Mouse (Mus musculus) E14TG2a.4 (cell line): ENCODE data around the gene Pde4d.

Experiments
- H3K27me3 ChIP-seq: 2 replicates; pipeline ENCODE4 v1.6.1; 2014; ENCODE audit warnings: low read length, control low read depth; ENCODE audit not compliant: insufficient read depth
- H3K36me3 ChIP-seq: 2 replicates; pipeline ENCODE4 v1.6.1; 2014; ENCODE audit warnings: low read length, control low read depth; ENCODE audit not compliant: insufficient read depth
- H3K4me1 ChIP-seq: replicated peaks from 2 replicates; pipeline ENCODE4 v1.6.1; 2014; ENCODE audit warnings: low read depth, low read length, control low read depth
- H3K4me3 ChIP-seq: replicated peaks from 2 replicates; pipeline ENCODE4 v1.5.1; 2014; ENCODE audit warnings: mild to moderate bottlenecking, low read length
- H3K9me3 ChIP-seq: 2 replicates; pipeline ENCODE4 v1.6.1; 2014; ENCODE audit warnings: low read length, control low read depth
- CTCF ChIP-seq: conservative IDR thresholded peaks from 2 replicates; pipeline ENCODE4 v1.5.1; 2014; ENCODE audit warnings: low read length
- NANOG ChIP-seq: IDR thresholded peaks from 2 replicates; pipeline ENCODE4 v1.6.1; 2014; ENCODE audit warnings: borderline replicate concordance, low read length, mixed read lengths
- POU5F1 ChIP-seq: IDR thresholded peaks from 2 replicates; pipeline ENCODE4 v1.6.1; 2014; ENCODE audit warnings: low read length, borderline replicate concordance

The Pde4d gene

DNA sequence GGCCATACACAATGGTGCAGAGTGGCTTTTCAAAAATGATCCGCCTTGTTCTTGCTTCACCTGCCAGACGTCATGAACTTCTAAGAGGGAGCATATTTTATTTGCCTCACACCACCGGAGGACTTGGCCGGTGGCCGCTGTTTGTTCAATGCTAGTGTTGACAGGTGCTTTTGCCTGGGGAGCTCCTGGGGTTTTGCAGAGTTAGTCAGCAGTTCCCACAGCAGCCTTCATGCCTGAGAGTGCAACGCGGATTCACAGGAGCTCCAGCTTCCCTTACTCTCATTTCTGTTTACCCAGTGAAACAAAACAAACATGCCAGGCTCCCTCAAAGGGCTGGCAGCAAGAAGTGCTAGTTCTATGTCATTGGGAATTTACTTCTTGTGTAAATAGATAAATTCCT is 1031.7 kb downstream of the Pde4d start:
- Histone ChIP-seq H3K27me3 (no peaks in the 10 kb centered on the region), H3K36me3 (no peaks in the 10 kb centered on the region), H3K4me1 (peaks cover 10% of the 10 kb centered on the region), H3K4me3 (no peak overlapping the region), H3K9me3 (no peaks in the 10 kb centered on the region)
- TF ChIP-seq CTCF, result no peak

- no peak for TF ChIP-seq NANOG
- TF ChIP-seq CTCF, result no peak
- TF ChIP-seq POU5F1, result no peak
- Histone ChIP-seq H3K27me3 (no peaks in the 10 kb centered on the region), H3K4me3 (no peak overlapping the region), H3K9me3 (no peaks in the 10 kb centered on the region), H3K4me1 (0 out of 2 replicates have a peak, but pooled peaks cover 2% of the 10 kb centered on the region), H3K36me3 (no peaks in the 10 kb centered on the region)
Measured at GRCm38 (mm10) chr13:109486166-109486565, 1036.4 kb downstream of the Pde4d start.

DNA sequence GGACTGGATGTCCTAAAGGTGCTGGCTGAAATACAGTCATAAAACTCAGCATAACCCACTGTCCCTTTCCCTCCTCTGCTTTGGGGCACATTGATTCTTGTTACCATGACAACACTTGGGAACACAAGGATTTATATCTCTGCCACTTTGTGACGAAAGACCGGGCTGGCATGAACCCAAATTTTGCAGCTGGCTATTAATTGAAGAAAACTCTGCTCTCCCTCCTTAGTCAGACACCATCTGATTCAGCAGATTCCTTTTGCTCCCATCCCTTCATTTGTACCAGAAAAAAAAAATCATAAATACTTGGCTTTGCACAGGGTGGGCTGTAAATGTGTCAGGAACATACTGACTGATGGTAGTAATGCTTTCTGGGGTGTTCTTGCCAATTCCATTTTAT is 1037.6 kb downstream of the Pde4d start:
- Histone ChIP-seq H3K4me3 (no peak overlapping the region), H3K36me3 (no peaks in the 10 kb centered on the region), H3K9me3 (no peaks in the 10 kb centered on the region), H3K27me3 (no peaks in the 10 kb centered on the region), H3K4me1 (0 out of 2 replicates have a peak, but pooled peaks cover 2% of the 10 kb centered on the region)
- no peak for TF ChIP-seq POU5F1

- H3K36me3 ChIP-seq, result no peaks in the 10 kb centered on the region
- no peaks in the 10 kb centered on the region for H3K4me1 ChIP-seq
- TF ChIP-seq POU5F1, result no peak
- H3K27me3 ChIP-seq, result no peaks in the 10 kb centered on the region
- no peak overlapping the region for H3K4me3 ChIP-seq
- no peaks in the 10 kb centered on the region for H3K9me3 ChIP-seq
Measured at GRCm38 (mm10) chr13:109490853-109491252, 1041.1 kb downstream of the Pde4d start.

DNA sequence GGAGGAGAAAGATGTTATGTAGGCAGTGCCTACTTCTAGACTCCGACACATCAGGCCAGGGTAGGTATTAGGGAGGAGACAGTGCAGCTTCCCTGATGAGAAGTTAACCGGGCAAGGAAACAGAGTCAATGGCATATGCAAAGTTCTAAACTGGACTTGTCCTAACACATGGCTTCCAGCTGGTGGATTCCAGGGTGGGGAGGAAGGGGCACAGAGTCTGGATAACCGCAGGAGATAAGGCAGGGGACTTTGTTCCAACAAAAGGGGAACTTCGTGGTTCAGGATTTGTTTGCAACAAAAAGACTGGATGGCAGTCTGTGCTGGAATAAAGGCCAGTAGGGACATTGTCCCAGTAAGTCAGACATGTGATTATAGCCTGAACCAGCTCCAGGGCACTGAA is 1042.1 kb downstream of the Pde4d start:
- H3K4me1 ChIP-seq, result no peaks in the 10 kb centered on the region
- H3K9me3 ChIP-seq, result no peaks in the 10 kb centered on the region
- H3K27me3 ChIP-seq, result no peaks in the 10 kb centered on the region

DNA sequence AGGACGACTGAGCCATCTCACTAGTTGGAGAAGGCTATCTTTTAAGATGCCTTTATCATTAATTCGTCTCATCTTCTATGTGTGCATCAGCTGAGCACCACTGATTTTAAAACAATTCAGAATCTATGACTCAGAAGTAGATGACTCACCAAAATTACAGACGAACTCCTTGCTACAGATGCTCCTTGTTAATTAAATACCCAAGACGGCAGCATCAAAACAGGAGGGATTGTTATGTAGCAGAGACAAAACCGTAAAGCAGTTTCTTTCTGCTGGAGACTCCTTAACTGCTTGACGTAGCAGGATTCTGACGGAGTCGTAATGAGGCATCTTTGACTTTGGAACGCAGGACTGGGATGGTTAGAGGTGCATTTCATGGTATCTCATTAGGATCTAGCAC is 1050.6 kb downstream of the Pde4d start:
- Histone ChIP-seq H3K9me3 (no peaks in the 10 kb centered on the region), H3K4me3 (no peak overlapping the region), H3K36me3 (no peaks in the 10 kb centered on the region), H3K27me3 (no peaks in the 10 kb centered on the region), H3K4me1 (no peaks in the 10 kb centered on the region)
- TF ChIP-seq CTCF (no peak), POU5F1 (no peak), NANOG (no peak)

More for the DNA sequence above, 1042.1 kb downstream of the Pde4d start:
- Histone ChIP-seq H3K4me3 (no peak overlapping the region), H3K36me3 (no peaks in the 10 kb centered on the region)
- TF ChIP-seq POU5F1 (no peak), CTCF (no peak), NANOG (no peak)

GRCm38 (mm10) chr13:109502796-109503195 is 1053.0 kb downstream of the Pde4d start:
- H3K36me3 ChIP-seq, result no peaks in the 10 kb centered on the region
- no peaks in the 10 kb centered on the region for H3K9me3 ChIP-seq
- no peak overlapping the region for H3K4me3 ChIP-seq
- H3K4me1 ChIP-seq, result no peaks in the 10 kb centered on the region
- no peak for TF ChIP-seq POU5F1
- TF ChIP-seq NANOG, result no peak
- TF ChIP-seq CTCF, result no peak
- H3K27me3 ChIP-seq, result no peaks in the 10 kb centered on the region

DNA sequence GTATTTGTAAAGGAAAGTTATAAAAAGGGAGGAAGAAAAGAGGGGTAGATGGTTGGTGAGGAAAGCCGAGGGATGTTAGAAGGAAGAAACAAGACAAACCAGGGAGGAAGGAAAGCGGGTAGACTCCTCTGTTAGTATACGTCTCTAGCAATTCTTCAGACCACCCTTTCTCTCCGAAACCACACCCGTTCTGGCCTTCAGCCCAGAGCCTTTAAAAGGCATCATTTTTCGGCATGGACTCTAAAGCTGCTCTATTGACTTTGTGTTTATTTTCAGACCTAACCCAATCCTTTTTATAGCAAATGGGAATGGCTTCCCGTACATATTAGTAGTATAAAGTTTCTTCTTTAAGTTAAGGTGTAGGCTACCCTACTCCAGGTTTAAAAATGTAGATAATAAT is 1057.0 kb downstream of the Pde4d start:
- H3K4me1 ChIP-seq, result no peaks in the 10 kb centered on the region
- no peaks in the 10 kb centered on the region for H3K27me3 ChIP-seq
- TF ChIP-seq CTCF (no peak), POU5F1 (no peak), NANOG (no peak)
- no peaks in the 10 kb centered on the region for H3K9me3 ChIP-seq
- H3K4me3 ChIP-seq, result no peak overlapping the region
- H3K36me3 ChIP-seq, result no peaks in the 10 kb centered on the region

- H3K4me1 ChIP-seq, result peaks cover 4% of the 10 kb centered on the region; the same call in 1 of the 2 replicates
- no peak overlapping the region for H3K4me3 ChIP-seq
- no peaks in the 10 kb centered on the region for H3K27me3 ChIP-seq
- H3K9me3 ChIP-seq, result no peaks in the 10 kb centered on the region
- no peaks in the 10 kb centered on the region for H3K36me3 ChIP-seq
- no peak for TF ChIP-seq POU5F1
- no peak for TF ChIP-seq CTCF
- no peak for TF ChIP-seq NANOG
Measured at GRCm38 (mm10) chr13:109508472-109508871, 1058.7 kb downstream of the Pde4d start.

- no peaks in the 10 kb centered on the region for H3K36me3 ChIP-seq
- H3K9me3 ChIP-seq, result no peaks in the 10 kb centered on the region
- peaks cover 19% of the 10 kb centered on the region; the same call in 1 of the 2 replicates for H3K4me1 ChIP-seq
- H3K4me3 ChIP-seq, result no peak overlapping the region
- TF ChIP-seq CTCF (no peak), NANOG (no peak), POU5F1 (no peak)
- no peaks in the 10 kb centered on the region for H3K27me3 ChIP-seq
Measured at GRCm38 (mm10) chr13:109518194-109518593, 1068.4 kb downstream of the Pde4d start.
